Mouse (Mus musculus) liver, adult 2 months (tissue): ENCODE measurements around the gene Copg2. TPM values are rescaled to one million over a fixed set of nuclear protein-coding genes. Genes with fewer than 3 reads are reported as not detected.

Source experiments
- DNase-seq: peaks from one replicate; pipeline ENCODE4 v3.0.0-alpha.2; 2011; ENCODE audit warnings: low read depth, low spot score; ENCODE audit errors: extremely low read depth
- H3K27ac ChIP-seq: fragments of 200-500 bp; replicated peaks from 2 replicates; pipeline ENCODE4 v1.5.1; 2012; ENCODE audit warnings: low read depth, mild to moderate bottlenecking, control low read depth, inconsistent platforms, low read length; ENCODE audit not compliant: insufficient read depth
- H3K27me3 ChIP-seq: fragments of 200-500 bp; 2 replicates; pipeline ENCODE4 v1.6.1; 2012; ENCODE audit warnings: mild to moderate bottlenecking, moderate library complexity, low read length, inconsistent platforms; ENCODE audit not compliant: control insufficient read depth, insufficient read depth
- H3K36me3 ChIP-seq: fragments of 200-500 bp; 2 replicates; pipeline ENCODE4 v1.6.1; 2012; ENCODE audit warnings: low read length, inconsistent platforms; ENCODE audit not compliant: control insufficient read depth, insufficient read depth
- H3K4me1 ChIP-seq: fragments of 200-500 bp; 2 replicates; pipeline ENCODE4 v1.6.1; 2011; ENCODE audit warnings: low read length; ENCODE audit not compliant: control insufficient read depth, insufficient read depth
- H3K4me3 ChIP-seq: fragments of 200-500 bp; 2 replicates; pipeline ENCODE4 v1.5.1; 2011; ENCODE audit warnings: low read depth, mild to moderate bottlenecking, control low read depth, low read length, moderate library complexity; ENCODE audit not compliant: insufficient read depth
- H3K79me2 ChIP-seq: fragments of 200-500 bp; 2 replicates; pipeline ENCODE4 v1.6.1; 2012; ENCODE audit warnings: inconsistent platforms, mild to moderate bottlenecking, low read length, moderate library complexity; ENCODE audit not compliant: control insufficient read depth, insufficient read depth
- H3K9ac ChIP-seq: fragments of 200-500 bp; 2 replicates; pipeline ENCODE4 v1.6.1; 2012; ENCODE audit warnings: low read depth, mild to moderate bottlenecking, control low read depth, inconsistent platforms, low read length
- CTCF ChIP-seq: fragments of 200-500 bp; IDR thresholded peaks from 2 replicates; pipeline ENCODE4 v1.5.1; 2011; ENCODE audit warnings: low read depth, low read length, control low read depth
- POLR2A ChIP-seq: fragments of 200-500 bp; IDR thresholded peaks from 2 replicates; pipeline ENCODE4 v1.6.1; 2011; ENCODE audit warnings: low read length, control low read depth; ENCODE audit not compliant: insufficient read depth; ENCODE audit errors: extremely low read depth
- WGBS: fragments of 180-500 bp; shearing (Covaris S2); methylation state at CpG from one replicate; pipeline ENCODE4 v1.1.7; 2018; 5-methylcytosine and 5-hydroxymethylcytosine counted together
- polyA plus RNA-seq: library from polyadenylated mRNA; depleted of rRNA; stranded (reverse); fragments of >200 nt; gene quantifications from 2 replicates; pipeline ENCODE4 v1.2.3, GENCODE M21; 2012
- total RNA-seq: library from RNA; depleted of rRNA; stranded (reverse); fragments of >200 nt; gene quantifications from 2 replicates; pipeline ENCODE4 v1.2.3, GENCODE M21; 2014

Copg2 gene
- total and polyA plus RNA-seq, 2 experiments = 7.5 to 26.9 TPM

DNA sequence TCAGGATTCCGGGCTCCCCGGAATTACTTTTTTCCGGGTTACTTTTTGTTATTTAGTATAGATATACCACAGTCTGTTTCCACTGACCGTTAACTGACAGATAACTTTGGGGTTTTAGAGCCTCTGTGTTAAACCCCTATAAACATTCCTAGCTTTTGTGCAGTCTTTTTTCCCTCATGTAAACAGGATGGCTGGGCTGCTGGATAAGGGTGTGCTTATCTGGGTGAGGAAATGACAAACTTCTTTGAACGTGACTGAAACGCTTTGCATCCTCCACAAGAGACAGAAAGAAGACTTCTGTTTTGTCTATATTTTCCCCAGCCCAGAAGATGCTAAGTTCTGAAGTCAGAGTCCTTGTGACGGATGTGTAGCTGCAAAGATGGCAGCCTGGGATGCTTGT, 184.1 kb downstream of the Copg2 start:
- no peaks in the 10 kb centered on the region for H3K36me3 ChIP-seq
- H3K4me3 ChIP-seq = no peak overlapping the region
- H3K4me1 ChIP-seq = no peaks in the 10 kb centered on the region
- peak; percentile 27 for DNase-seq
- no peak overlapping the region for H3K9ac ChIP-seq
- no peaks in the 10 kb centered on the region for H3K27me3 ChIP-seq
- peak overlapping the region; percentile 27; the same call in 1 of the 2 replicates for H3K27ac ChIP-seq
- TF ChIP-seq CTCF = no peak
- TF ChIP-seq POLR2A = no peak
- no peaks in the 10 kb centered on the region for H3K79me2 ChIP-seq
- WGBS = 66% methylated on average over 7 of the region's 7 CpGs

GRCm38 (mm10) chr6:30711365-30711763, 185.2 kb downstream of the Copg2 start:
- H3K36me3 ChIP-seq = no peaks in the 10 kb centered on the region
- no peak overlapping the region for H3K9ac ChIP-seq
- no peaks in the 10 kb centered on the region for H3K27me3 ChIP-seq
- no peaks in the 10 kb centered on the region for H3K79me2 ChIP-seq
- no peaks in the 10 kb centered on the region for H3K4me1 ChIP-seq
- TF ChIP-seq CTCF = no peak
- no peak for TF ChIP-seq POLR2A
- no peak for DNase-seq
- no peak overlapping the region for H3K4me3 ChIP-seq
- WGBS = 68% methylated on average over 10 of the region's 10 CpGs
- H3K27ac ChIP-seq = no peak overlapping the region

GRCm38 (mm10) chr6:30710371-30711364, 185.9 kb downstream of the Copg2 start:
- no peak overlapping the region for H3K4me3 ChIP-seq
- no peaks in the 10 kb centered on the region for H3K36me3 ChIP-seq
- WGBS = 68% methylated on average over 25 of the region's 25 CpGs
- H3K9ac ChIP-seq = no peak overlapping the region
- H3K4me1 ChIP-seq = no peaks in the 10 kb centered on the region
- no peaks in the 10 kb centered on the region for H3K79me2 ChIP-seq
- H3K27ac ChIP-seq = no peak overlapping the region
- no peak for TF ChIP-seq POLR2A
- no peak for TF ChIP-seq CTCF
- DNase-seq = no peak
- no peaks in the 10 kb centered on the region for H3K27me3 ChIP-seq

- H3K36me3 ChIP-seq = no peaks in the 10 kb centered on the region
- H3K27ac ChIP-seq = no peak overlapping the region
- H3K4me3 ChIP-seq = no peak overlapping the region
- TF ChIP-seq CTCF = no peak
- no peak for TF ChIP-seq POLR2A
- H3K4me1 ChIP-seq = no peaks in the 10 kb centered on the region
- H3K27me3 ChIP-seq = no peaks in the 10 kb centered on the region
- no peaks in the 10 kb centered on the region for H3K79me2 ChIP-seq
- 62% methylated on average over 6 of the region's 6 CpGs for WGBS
- DNase-seq = no peak
- no peak overlapping the region for H3K9ac ChIP-seq
Observed at GRCm38 (mm10) chr6:30709115-30709514, 187.5 kb downstream of the Copg2 start.

- no peak for DNase-seq
- 88% methylated on average over 9 of the region's 9 CpGs for WGBS
- no peaks in the 10 kb centered on the region for H3K79me2 ChIP-seq
- no peak for TF ChIP-seq POLR2A
- no peak for TF ChIP-seq CTCF
- no peak overlapping the region for H3K4me3 ChIP-seq
- no peak overlapping the region for H3K9ac ChIP-seq
- no peak overlapping the region for H3K27ac ChIP-seq
- H3K4me1 ChIP-seq = 0 out of 2 replicates have a peak, but pooled peaks cover 2% of the 10 kb centered on the region
- H3K27me3 ChIP-seq = no peaks in the 10 kb centered on the region
- no peaks in the 10 kb centered on the region for H3K36me3 ChIP-seq
Observed at GRCm38 (mm10) chr6:30703977-30704602, 192.5 kb downstream of the Copg2 start.

DNA sequence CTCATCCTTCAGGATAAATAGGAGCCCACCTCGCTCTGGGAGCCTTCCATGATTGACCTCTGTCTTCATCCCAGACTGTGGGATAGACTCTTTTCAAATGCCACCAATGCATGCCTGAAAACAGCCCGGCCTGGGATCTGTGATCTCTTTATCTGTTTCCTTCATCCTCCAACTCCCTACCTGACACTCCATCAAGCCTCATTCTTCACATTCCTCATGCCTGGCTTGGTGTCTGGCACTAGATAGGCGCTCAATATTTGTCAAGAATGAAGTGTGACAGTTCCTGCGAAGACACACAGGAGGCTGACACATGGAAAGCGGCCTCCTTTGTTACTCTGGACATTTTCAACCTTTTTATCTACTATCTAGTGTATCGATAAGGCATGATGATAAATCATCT, 193.1 kb downstream of the Copg2 start:
- H3K79me2 ChIP-seq = no peaks in the 10 kb centered on the region
- H3K27me3 ChIP-seq = no peaks in the 10 kb centered on the region
- DNase-seq = no peak
- H3K36me3 ChIP-seq = no peaks in the 10 kb centered on the region
- TF ChIP-seq CTCF (no peak), POLR2A (no peak)
- no peak overlapping the region for H3K9ac ChIP-seq
- 0 out of 2 replicates have a peak, but pooled peaks cover 2% of the 10 kb centered on the region for H3K4me1 ChIP-seq
- 68% methylated on average over 6 of the region's 6 CpGs for WGBS
- no peak overlapping the region for H3K27ac ChIP-seq
- no peak overlapping the region for H3K4me3 ChIP-seq
